Mouse (Mus musculus): ENCODE data around the gene Camkk1. TPM values are rescaled to one million over a fixed set of nuclear protein-coding genes. Genes with fewer than 3 reads are reported as not detected.

Gene Camkk1
- total and polyA plus RNA-seq, 3 experiments: 5.8 to 6.6 TPM; not detected in 1

GRCm38 (mm10) chr11:73019147-73019795 lies 463 bp downstream of the Camkk1 start:
- Histone ChIP-seq H3K9ac (ENCODE audit: control insufficient read depth, low read depth, low read length, poor library complexity, severe bottlenecking) (peak overlapping the region; percentile 57), H3K27ac (ENCODE audit: control insufficient read depth, low read depth, low read length) (no peak overlapping the region), H3K9me3 (replicated peaks; ENCODE audit: insufficient read depth, low read length) (no peaks in the 10 kb centered on the region), H3K4me1 (ENCODE audit: control insufficient read depth in 1 of 2, insufficient read depth in 2 of 2, low read length in 2 of 2) (peaks cover 3 to 9% of the 10 kb centered on the region in 2 experiments), H3K36me3 (ENCODE audit: control insufficient read depth in 1 of 2, insufficient read depth in 2 of 2, low read length in 2 of 2) (no peaks in the 10 kb centered on the region; a peak in 1 of 4 replicates), H3K79me2 (ENCODE audit: control insufficient read depth, insufficient read depth, low read length, poor library complexity) (no peaks in the 10 kb centered on the region; the same call in 1 of the 2 replicates), H3K27me3 (ENCODE audit: control insufficient read depth in 1 of 2, insufficient read depth in 2 of 2, low read length in 2 of 2) (no peaks in the 10 kb centered on the region), H3K4me3 (ENCODE audit: control insufficient read depth in 1 of 2, insufficient read depth in 1 of 2, low read depth in 2 of 2, low read length in 2 of 2) (peak overlapping the region; percentile 67 to 92)
- TF ChIP-seq KAT2A (conservative IDR thresholded peaks at IDR 0.05; ENCODE audit: low read depth, low read length): no peak
- peak in 1 of 2 experiments; percentile 39; a peak in 2 of 4 replicates for TF ChIP-seq POLR2A (IDR thresholded peaks at IDR 0.05; ENCODE audit: control insufficient read depth in 1 of 2, insufficient read depth in 1 of 2, low read depth in 1 of 2, low read length in 2 of 2, poor library complexity in 1 of 2)
- 0 out of 2 replicates have a peak, but pooled peaks have one; percentile 16 for TF ChIP-seq TCF12 (IDR thresholded peaks at IDR 0.05; ENCODE audit: low read depth, low read length)
- peak; percentile 85 for TF ChIP-seq USF1 (IDR thresholded peaks at IDR 0.05; ENCODE audit: low read depth, low read length)
- no peak for TF ChIP-seq TBP (IDR thresholded peaks at IDR 0.05; ENCODE audit: low read depth, low read length)
- peak; percentile 53; the same call in 1 of the 2 replicates for TF ChIP-seq NRF1 (IDR thresholded peaks at IDR 0.05; ENCODE audit: insufficient read depth, low read depth, low read length, poor library complexity, severe bottlenecking)
- no peak for TF ChIP-seq MAZ (IDR thresholded peaks at IDR 0.05; ENCODE audit: low read depth, low read length)
- 0 out of 4 replicates have a peak, but pooled peaks of 1 of the 2 experiments have one; percentile 39 for TF ChIP-seq USF2 (IDR thresholded peaks at IDR 0.05; ENCODE audit: borderline replicate concordance in 1 of 2, insufficient read depth in 1 of 2, low read depth in 1 of 2, low read length in 2 of 2)
- peak; percentile 40; the same call in 1 of the 2 replicates for TF ChIP-seq RCOR1 (IDR thresholded peaks at IDR 0.05; ENCODE audit: low read depth, low read length)
- TF ChIP-seq SIN3A (IDR thresholded peaks at IDR 0.05; ENCODE audit: low read length): peak; percentile 45; the same call in 1 of the 2 replicates
- no peak for TF ChIP-seq ETS1 (IDR thresholded peaks at IDR 0.05; ENCODE audit: low read depth, low read length)
- no peak for TF ChIP-seq MYB (IDR thresholded peaks at IDR 0.05; ENCODE audit: low read depth, low read length)
- TF ChIP-seq ZNF384 (IDR thresholded peaks at IDR 0.05; ENCODE audit: low read depth, low read length): no peak
- no peak for TF ChIP-seq TAL1 (IDR thresholded peaks at IDR 0.05; ENCODE audit: low read length)
- TF ChIP-seq BHLHE40 (IDR thresholded peaks at IDR 0.05; ENCODE audit: borderline replicate concordance, low read depth, low read length): peak; percentile 76
- peak; percentile 84 for TF ChIP-seq MXI1 (IDR thresholded peaks at IDR 0.05; ENCODE audit: low read depth, low read length)
- TF ChIP-seq MAX (IDR thresholded peaks at IDR 0.05; ENCODE audit: low read length): peak; percentile 86
- peak; percentile 72 for DNase-seq (ENCODE audit: low read depth, low spot score)
